22 mouse cellular contexts compared by ENCODE assay signal in the genomic region with DNA sequence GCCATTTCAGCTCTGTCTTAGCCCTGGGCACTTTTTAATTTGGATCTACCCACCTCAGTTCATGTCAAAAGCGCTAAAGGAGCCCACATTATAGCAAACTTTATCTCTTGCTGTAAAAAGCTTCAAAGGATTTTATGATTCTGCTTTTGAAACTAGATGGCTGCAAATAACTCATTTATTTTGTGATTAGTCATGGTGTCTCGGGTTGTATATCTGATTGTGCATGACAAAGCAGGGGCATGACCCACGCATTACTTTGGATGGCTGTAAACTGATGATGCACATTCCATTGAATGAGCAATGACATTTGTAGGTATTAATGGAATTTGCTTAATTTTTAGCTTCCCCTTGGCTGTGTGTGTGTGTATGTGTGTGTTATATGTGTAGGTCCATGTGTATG.
"Had no signal": no experiment of that assay in that cellular context is flagged by ENCODE, and none has a peak within 500 bp of the region (broad histone marks: within the 10 kb centered on the region; RNA-seq: fewer than 3 reads in every experiment).

No protein-coding gene starts in this region.

- H3K36me3 ChIP-seq: limb, embryonic 10.5 days; limb, embryonic 13.5 days; liver, embryonic 12.5 days; liver, embryonic 15.5 days; lung, embryonic 15.5 days; midbrain, embryonic 10.5 days; midbrain, embryonic 15.5 days; neural tube, embryonic 13.5 days; stomach, embryonic 15.5 days had no signal

- H3K4me1 ChIP-seq: liver, embryonic 12.5 days; liver, embryonic 15.5 days; megakaryocyte, embryonic 14.5 days; stomach, embryonic 15.5 days had no signal

- DNase-seq: kidney, postnatal 25 days; layer of hippocampus, adult 9-11 months; liver; lung, adult 18-20 months; lung, postnatal 10 days; lung, postnatal 36 days; retina, postnatal 1 day; right cerebral cortex, postnatal 25 days; spleen, adult 18-20 months; thymus, postnatal 25 days had no signal

- H3K27me3 ChIP-seq: limb, embryonic 13.5 days; liver, embryonic 12.5 days; lung, embryonic 15.5 days; midbrain, embryonic 15.5 days; stomach, embryonic 15.5 days had no signal

- H3K9ac ChIP-seq: limb, embryonic 13.5 days; liver, embryonic 12.5 days; liver, embryonic 15.5 days; lung, embryonic 15.5 days; midbrain, embryonic 15.5 days; neural tube, embryonic 13.5 days; stomach, embryonic 15.5 days had no signal

- H3K27ac ChIP-seq: kidney, postnatal 0 days; layer of hippocampus, adult 2 months; limb, embryonic 10.5 days; limb, embryonic 13.5 days; liver, embryonic 12.5 days; liver, embryonic 15.5 days; lung, embryonic 15.5 days; midbrain, embryonic 10.5 days; midbrain, embryonic 15.5 days; neural tube, embryonic 13.5 days; stomach, embryonic 15.5 days had no signal

- H3K4me3 ChIP-seq: layer of hippocampus, adult 2 months; limb, embryonic 10.5 days; limb, embryonic 13.5 days; liver, embryonic 12.5 days; liver, embryonic 15.5 days; lung, embryonic 15.5 days; megakaryocyte, embryonic 14.5 days; midbrain, embryonic 10.5 days; midbrain, embryonic 15.5 days; neural tube, embryonic 13.5 days; stomach, embryonic 15.5 days had no signal

- H3K9me3 ChIP-seq: limb, embryonic 10.5 days; limb, embryonic 13.5 days; liver, embryonic 12.5 days; liver, embryonic 15.5 days; lung, embryonic 15.5 days; midbrain, embryonic 10.5 days; midbrain, embryonic 15.5 days; neural tube, embryonic 13.5 days; stomach, embryonic 15.5 days had no signal

- ATAC-seq: liver, embryonic 12.5 days; midbrain, embryonic 15.5 days had no signal

- H3K4me2 ChIP-seq: limb, embryonic 13.5 days; liver, embryonic 12.5 days; liver, embryonic 15.5 days; lung, embryonic 15.5 days; midbrain, embryonic 15.5 days; neural tube, embryonic 13.5 days; stomach, embryonic 15.5 days had no signal
